Mouse (Mus musculus) brown adipose tissue, adult 24 weeks (tissue): ENCODE measurements around the gene Gm20518. TPM values are rescaled to one million over a fixed set of nuclear protein-coding genes. Genes with fewer than 3 reads are reported as not detected.

Experiments
- H3K27ac ChIP-seq: fragments of 200-500 bp; replicated peaks from 2 replicates; pipeline ENCODE4 v1.5.1; 2012; ENCODE audit warnings: low read depth, mild to moderate bottlenecking, low read length
- H3K4me1 ChIP-seq: fragments of 200-500 bp; 2 replicates; pipeline ENCODE4 v1.6.1; 2012; ENCODE audit warnings: low read length, mixed read lengths; ENCODE audit not compliant: control insufficient read depth, insufficient read depth, insufficient read length
- H3K4me3 ChIP-seq: fragments of 200-500 bp; 2 replicates; pipeline ENCODE4 v1.5.1; 2012; ENCODE audit warnings: low read depth, mild to moderate bottlenecking, low read length, moderate library complexity; ENCODE audit not compliant: insufficient read depth
- polyA plus RNA-seq: library from polyadenylated mRNA; stranded (reverse); fragments of >200 nt; gene quantifications from 2 replicates; pipeline ENCODE4 v1.2.4, GENCODE M21; 2012; ENCODE audit not compliant: missing spikeins, insufficient read depth, insufficient read length

Gm20518 gene
- polyA plus RNA-seq, 1 experiment: not detected

DNA sequence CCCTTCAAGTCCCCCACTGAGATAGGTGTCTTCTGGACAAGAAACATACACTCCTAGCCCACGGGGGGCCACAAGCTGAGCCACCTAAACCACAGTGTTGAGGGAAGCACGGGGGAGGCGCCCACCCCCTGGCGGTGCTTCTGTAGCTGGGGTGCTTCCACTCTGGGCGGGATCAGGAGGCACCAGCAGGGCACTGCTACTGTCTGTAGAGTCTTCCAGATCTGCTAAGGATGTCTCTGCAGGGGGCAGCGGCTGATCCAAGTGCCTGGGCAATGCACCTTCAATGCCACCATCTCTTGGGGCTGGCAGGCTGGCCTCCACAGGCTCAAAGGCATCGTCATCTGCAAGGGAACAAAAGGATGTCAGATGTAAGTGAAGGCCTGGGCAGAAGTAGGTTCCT, 49.0 kb downstream of the Gm20518 start:
- Histone ChIP-seq H3K4me3 (no peak overlapping the region), H3K27ac (no peak overlapping the region), H3K4me1 (no peaks in the 10 kb centered on the region)

DNA sequence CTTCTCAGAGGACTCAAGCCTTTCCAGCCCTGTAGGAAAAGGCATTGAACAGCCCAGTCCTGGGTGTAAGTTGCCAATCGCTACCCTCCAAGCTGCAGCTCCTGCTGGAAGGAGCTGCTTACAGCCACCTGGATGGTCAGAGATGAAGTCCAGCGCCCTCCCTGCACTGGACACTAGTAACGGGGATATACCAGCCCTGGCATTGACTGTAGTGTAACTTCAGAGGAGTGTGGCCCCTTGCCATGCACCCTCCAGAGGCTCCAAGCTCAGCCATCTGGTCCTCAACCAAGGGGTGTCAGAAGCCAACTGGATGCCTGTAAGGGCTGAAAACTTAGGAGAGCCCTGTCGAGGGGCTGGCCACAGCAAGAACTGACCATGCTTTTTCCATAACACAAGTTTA, 51.5 kb downstream of the Gm20518 start:
- no peak overlapping the region for H3K4me3 ChIP-seq
- H3K4me1 ChIP-seq: no peaks in the 10 kb centered on the region
- no peak overlapping the region for H3K27ac ChIP-seq

DNA sequence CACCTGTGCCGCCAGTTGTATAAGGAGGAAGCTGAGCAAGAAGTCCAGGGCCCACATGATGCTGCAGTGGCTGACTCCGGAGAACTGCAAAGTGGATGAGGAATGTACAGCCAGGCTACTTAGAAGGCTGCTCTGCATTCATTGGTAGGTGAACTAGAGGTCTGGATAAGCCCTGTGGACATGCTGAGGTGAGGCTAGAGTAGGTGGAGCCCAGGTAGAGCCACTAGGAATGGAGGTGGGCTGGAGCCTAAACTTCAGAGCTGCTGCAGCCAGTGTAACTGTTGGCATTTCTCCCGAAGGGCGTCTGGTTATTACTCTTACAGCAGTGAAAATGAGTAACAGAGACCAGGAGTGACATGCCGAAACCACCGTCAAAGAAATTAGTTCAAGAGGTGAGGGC, 53.4 kb downstream of the Gm20518 start, which contains the start of gene Car15:
Car15 (minus strand) TSS at position 314 of the 400 bp plus-strand sequence.
- Histone ChIP-seq H3K4me1 (no peaks in the 10 kb centered on the region), H3K27ac (no peak within 1 kb of the TSS), H3K4me3 (no peak within 1 kb of the TSS)

DNA sequence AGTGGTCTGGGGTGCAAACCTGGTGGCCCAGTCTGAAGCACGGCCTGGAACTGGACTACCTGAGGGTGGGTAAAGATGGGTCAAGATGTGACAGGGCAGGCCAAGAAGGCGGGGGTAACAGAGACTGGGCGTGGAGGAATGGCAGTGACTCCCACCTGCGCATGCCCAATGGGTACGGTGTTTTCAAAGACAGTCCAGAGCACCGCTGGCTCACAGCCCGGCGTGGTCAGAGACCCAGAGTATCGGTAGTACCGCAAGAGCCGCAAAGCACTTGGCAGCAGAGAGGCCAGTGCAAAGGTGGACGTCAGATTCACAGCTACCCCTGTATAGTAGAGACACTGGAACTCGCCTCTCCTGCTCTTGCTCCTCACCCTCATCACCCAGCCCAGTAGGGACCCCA, 56.0 kb downstream of the Gm20518 start:
- no peak overlapping the region for H3K4me3 ChIP-seq
- no peaks in the 10 kb centered on the region for H3K4me1 ChIP-seq
- no peak overlapping the region for H3K27ac ChIP-seq

DNA sequence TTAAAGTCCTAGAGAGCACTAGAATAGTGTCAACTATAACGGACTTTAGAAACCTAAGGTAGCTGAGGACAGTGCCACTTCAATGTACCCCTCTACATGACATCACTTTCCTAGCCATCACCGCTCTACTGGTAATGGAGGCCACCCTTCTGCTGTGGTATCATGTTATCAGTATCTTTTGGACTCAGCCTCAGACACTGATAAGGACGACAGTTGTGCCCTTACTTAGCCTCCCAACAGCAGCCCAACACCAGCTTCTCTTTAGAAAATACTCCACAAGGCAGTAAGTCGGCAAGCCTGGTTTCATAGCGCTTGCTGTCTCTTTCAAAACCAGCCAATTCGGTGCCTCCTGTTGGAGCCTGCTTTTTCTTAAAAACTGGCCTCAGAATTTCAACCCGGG, 56.9 kb downstream of the Gm20518 start:
- no peak overlapping the region for H3K27ac ChIP-seq
- no peaks in the 10 kb centered on the region for H3K4me1 ChIP-seq
- no peak overlapping the region for H3K4me3 ChIP-seq

DNA sequence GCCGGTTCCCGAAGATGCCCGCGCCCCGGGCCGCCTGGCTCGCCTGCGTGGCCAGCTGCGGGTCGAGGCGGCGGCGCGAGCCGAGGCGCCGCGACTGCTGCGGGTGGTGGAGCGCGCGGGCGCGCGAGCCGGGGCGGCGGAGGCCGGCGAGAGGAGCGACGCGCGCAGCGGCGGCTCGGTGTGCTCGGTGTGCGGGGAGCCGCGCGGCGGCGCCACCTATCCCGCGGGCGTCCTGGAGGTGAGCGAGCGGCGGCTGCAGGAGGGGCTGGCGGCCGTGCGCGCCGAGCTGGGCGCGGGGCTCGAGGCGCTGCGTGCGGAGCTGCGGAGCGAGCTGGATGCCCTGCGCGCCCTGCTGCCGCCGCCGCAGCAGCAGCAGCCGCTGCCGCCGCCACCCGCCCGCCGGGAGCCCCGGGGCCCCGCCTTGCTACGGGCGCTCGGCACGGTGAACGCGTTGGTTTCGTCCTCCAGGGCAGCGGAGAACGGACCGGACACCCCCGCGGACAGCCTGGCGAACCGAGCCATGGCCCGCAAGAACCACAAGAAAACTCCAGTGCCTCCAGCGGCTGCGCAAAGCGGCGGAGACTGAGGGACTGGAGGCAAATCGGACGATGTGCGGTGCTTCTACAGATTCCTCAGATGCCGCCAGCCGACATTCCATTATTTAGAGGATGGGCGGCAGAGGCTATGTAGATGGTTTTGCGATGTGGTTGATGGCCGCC, 57.6 kb downstream of the Gm20518 start:
- no peaks in the 10 kb centered on the region for H3K4me1 ChIP-seq
- H3K4me3 ChIP-seq: peak overlapping the region; percentile 42
- H3K27ac ChIP-seq: no peak overlapping the region

DNA sequence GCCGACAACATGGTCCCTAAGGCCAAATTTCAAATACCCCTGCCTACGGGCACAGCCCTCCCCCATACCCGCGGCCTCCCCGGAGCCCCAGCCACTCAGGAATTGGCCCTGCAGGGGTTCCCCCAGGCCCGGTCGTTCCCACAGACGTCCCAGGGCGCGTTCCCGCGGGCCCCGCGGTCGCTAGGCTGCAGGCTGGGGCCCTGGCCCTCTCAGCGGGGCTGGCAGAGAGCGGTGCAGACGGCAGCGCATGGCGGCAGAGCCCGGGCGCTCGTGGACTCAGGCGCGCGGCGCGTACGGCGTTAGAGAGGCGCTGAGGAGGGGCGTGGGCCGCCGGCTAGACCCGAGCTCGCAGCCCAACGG, 58.2 kb downstream of the Gm20518 start:
- Histone ChIP-seq H3K27ac (no peak overlapping the region), H3K4me1 (no peaks in the 10 kb centered on the region), H3K4me3 (peak overlapping the region; percentile 42)

DNA sequence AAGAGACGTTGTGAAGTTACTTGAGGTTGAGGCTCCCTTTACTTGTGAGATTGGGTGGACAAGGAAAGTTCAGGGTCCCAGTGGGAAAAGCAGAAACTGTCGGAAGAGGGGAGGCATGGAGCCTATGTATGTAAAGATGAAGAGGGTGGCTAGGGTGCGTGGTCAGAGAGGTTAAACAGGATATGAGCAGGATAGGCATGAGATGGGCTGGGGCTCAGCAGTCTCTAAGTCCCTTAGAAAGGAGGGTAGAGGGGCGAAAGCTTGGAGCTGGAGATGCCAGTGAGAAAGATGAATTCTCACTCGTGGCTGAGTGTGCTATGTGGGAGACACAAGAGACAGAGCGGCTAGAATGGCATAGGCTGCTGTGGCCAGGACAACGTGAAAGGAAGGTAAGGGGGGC, 58.6 kb downstream of the Gm20518 start, which contains the start of gene B830017H08Rik:
B830017H08Rik (plus strand) TSS at position 301 of the 400 bp plus-strand sequence.
- peak within 1 kb of the TSS; percentile 42 for H3K4me3 ChIP-seq
- H3K4me1 ChIP-seq: no peaks in the 10 kb centered on the region
- H3K27ac ChIP-seq: no peak within 1 kb of the TSS

DNA sequence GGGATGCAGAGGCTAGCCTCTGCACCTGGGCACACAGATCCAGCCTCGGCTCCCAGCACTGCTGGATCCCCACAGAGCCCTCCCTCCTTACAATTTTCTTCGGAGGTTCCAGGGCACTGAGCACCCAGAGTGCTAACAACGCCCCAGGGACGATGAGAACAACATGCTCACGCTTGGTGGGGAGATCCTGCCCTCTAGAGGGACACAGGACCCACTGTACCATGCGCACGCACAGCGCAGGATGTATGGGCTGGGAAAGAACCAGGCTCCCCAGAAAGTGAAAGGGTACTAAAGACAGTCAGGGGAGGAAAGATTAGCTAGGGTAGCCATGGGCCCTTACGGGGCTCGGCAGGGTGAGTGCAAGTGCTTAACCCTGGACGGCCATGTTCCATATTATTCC, 59.7 kb downstream of the Gm20518 start:
- Histone ChIP-seq H3K27ac (no peak overlapping the region), H3K4me3 (no peak overlapping the region), H3K4me1 (no peaks in the 10 kb centered on the region)

DNA sequence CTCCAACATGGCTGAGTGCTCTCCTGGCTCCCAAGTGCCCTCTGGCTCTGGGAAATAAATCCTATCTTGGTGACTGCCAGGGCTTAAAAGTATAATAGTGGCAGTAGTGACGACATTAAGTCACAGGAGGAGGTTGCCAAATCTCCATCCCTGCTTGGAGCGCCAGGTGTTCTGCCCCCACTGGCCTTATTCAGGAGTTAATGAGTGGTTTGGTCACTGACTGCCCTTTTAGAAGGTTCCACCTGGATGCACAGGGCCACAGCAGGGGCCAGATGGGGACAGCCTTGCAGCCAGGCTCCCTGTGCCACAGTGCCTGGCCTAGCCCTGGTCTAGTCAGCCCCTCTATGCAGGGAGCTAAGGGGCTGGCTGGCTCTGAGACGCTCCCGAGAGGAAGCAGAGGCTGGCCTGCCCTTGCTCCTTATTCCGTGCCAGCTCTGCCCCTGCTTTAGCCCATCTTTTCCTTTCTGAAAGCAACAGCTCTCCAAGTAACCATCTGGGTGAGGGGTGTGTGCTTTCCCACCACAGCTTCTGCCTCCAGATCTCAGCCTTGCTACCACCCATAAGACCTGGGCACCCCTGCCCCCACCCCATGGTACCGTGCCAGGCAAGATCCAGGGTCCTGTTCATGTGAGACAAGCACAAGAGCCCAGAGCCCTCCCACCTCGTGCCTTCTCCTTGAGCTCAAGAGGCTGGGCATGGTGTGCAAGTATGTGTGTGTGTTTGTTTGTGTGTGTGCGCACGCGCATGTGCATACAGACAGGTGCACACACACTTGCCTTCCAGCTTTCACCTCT, 60.9 kb downstream of the Gm20518 start:
- H3K4me1 ChIP-seq: no peaks in the 10 kb centered on the region
- H3K4me3 ChIP-seq: no peak overlapping the region
- H3K27ac ChIP-seq: no peak overlapping the region

DNA sequence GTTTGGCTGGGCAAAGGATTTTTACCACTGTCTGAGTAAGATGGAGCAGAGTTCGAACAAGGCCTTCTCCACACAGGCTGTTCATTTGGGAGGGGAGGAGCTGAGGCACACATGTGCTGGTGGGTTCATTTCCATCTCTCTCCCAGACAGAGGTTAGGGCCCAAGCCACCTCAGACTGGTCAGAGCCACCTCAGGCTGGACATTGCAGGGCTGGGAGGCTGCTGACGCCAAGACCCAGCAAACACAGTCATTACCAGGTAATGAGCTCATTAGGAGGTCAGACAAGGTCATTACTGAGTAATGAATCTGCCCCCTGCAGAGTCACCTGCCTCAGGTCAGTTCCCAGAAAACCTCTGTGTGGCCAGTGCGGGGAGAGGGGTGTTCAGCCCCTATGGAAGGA, 62.6 kb downstream of the Gm20518 start:
- Histone ChIP-seq H3K4me3 (no peak overlapping the region), H3K4me1 (no peaks in the 10 kb centered on the region), H3K27ac (no peak overlapping the region)

DNA sequence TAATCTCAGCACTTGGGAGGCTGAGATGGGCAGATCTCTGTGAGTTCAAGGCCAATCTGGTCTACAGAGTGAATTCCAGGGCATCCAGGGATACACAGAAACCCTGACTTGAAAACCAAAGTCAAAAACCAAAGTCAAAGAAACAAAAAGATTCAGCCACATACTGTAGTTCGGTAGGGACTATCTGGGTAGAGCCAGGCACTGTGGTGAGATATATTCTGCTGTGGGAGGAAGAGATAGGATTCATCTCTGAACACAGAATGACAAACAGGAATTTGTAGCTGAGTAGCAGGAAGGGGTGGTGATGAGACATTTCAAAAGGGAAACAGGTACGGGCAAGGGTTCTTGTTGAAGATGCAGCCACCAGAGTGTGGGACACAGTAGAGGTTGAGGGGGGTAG, 63.2 kb downstream of the Gm20518 start:
- Histone ChIP-seq H3K4me1 (no peaks in the 10 kb centered on the region), H3K4me3 (no peak overlapping the region), H3K27ac (no peak overlapping the region)

DNA sequence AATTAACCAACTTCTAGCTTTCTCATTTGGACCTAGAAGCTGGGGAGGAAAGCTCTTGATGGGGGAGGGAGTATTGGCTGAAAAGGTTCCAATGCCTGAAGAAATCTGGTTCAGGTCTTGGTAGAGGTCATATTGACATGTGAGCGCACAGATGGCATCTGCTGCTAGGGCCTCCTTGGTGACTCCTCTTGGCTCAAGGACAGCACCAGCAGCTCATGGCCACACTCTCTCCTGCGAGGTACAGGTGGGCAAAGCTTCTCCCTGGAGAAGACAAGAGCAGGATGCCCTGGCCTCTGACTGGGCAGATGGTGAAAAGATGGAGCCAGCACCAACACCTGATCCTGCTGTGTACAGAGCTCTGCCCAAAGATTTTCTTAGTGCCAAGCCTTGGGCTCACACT, 65.0 kb downstream of the Gm20518 start:
- H3K4me1 ChIP-seq: no peaks in the 10 kb centered on the region
- no peak overlapping the region for H3K27ac ChIP-seq
- no peak overlapping the region for H3K4me3 ChIP-seq

DNA sequence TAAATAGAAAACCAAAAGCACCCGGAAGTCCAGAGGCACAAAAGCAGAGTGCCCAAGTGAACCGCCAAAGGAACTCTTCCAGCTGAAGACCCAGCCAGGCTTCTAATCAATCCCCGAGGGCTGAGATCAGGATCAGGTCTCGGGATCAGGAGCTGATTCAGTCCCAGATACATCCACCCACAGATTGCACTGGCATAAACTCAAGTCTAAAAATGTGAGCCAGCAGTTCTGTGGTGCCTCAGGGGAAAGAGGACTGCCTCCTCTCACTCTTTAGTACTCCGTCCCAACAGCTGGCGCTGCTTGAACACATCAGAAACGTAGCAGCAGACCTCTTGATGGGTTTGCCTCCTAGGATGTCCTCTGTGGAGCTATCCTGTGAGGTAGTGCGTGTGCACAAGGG, 74.9 kb downstream of the Gm20518 start:
- Histone ChIP-seq H3K27ac (no peak overlapping the region), H3K4me3 (no peak overlapping the region), H3K4me1 (no peaks in the 10 kb centered on the region)

DNA sequence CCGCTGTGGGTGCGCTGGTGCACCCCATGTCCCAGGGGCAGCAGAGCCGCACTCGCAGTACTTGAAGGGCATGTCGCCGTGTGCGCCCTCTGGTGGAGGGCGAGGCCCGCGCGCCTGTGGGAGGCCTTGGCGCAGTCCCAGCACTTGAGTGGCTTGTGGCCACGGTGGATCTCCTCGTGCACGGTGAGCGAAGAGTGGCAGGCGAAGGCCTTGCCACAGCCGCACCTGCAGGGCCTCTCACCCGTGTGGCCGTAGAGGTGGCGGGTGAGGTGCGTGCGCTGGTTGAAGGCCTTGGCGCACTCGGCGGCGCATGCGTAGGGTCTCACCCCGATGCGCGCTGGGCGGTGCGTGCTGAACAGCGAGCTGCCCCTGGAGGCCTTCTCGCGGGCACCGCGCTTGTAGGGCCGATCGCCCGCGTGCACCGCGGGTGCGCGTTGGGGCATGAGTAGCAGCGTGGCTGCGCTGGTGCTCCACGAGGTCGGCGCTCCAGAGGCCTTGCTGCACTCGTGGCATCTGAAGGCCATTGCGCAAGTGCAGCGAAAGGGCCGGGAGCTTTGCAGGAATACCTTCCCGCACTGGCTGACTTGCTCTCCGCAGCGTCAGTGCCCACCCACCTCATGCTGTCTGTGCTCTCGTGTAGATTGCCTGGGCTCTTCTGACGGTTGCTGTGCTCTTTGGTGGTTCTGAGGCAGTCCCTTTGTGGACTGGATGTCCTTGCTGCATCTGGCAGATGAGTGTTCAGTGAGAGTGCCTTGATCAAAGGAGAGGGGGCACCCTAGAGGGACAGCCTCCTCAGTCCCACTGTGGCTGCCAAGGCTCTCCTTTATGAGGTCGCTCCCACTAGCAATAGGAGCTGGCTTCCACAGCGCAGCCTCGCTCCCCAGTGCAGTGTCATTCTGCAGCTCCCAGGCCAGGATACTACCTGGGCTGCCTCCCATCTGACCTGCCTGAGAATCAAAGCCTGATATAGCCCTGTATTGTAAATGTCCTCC, 75.8 kb downstream of the Gm20518 start:
- Histone ChIP-seq H3K4me3 (peak overlapping the region; percentile 40), H3K27ac (no peak overlapping the region), H3K4me1 (no peaks in the 10 kb centered on the region)
